Mouse (Mus musculus) lung, postnatal 10 days (tissue): Measurements from ENCODE around the gene Creb1.

Source experiments
- DNase-seq: peaks from one replicate; pipeline ENCODE4 v3.0.0; 2021

The Creb1 gene

DNA sequence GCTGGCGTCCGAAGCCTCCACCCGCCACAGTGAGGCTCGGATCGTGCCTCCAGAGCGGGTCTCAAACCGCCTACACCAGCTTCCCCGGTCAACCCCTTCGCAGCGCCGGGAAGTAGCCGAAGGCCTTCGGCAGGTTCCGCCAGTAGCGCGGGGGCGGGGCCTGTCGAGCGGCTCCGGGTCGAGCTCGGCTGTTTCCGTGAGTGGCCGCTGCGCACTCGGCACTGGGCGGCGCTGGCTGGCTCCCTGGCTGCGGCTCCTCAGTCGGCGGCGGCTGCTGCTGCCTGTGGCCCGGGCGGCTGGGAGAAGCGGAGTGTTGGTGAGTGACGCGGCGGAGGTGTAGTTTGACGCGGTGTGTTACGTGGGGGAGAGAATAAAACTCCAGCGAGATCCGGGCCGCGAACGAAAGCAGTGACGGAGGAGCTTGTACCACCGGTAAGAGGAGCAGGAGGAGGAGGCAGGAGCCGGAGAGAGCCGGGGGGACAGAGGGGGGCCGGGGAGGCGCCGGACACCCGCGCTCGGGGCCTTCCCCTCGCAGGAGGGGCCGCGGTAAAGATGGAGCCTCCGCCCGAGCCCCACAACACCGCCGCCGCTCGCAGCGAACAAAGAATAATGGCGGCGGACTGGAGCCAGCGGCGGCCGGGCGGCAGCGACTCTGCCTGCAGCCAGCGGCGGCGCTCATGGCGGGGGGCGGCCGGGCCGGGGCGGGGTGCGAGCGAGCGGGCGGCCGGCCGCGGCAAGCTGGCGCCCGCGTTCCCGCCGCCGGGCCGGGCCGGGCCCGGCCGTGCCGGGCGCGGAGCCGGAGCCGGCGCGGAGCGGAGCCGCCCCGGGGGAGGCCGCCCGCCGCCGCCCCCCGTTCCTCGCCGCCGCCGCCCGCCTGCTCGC lies at the start of gene Creb1:
Gene Creb1, plus strand, starts transcription at position 57 of the 882 bp plus-strand sequence.
- peak; percentile 98 for DNase-seq

DNA sequence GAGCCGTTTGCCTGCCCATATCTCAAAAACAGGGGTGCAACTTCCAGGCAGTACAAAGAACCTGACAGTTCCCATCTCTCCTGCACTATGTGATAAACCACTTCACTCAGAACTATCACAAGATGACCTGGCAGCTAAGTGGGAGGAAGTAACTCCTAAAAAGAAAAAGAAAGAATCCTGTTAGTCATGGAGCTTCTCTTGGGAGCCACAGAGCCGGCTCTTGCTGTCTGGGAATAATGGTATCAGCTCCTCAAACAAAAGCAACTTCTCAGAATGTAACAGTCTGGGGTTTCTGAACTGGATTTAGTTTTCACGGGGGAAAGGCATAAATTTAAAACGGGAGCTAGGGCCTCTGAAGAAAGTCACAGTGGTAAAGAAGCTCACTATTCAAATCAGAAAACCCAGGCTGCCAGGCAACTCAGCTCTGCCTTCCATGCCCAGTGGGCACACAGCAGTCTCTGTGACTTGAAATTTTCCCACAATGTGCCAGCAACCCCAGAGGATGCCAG lies 43.9 kb upstream of the Creb1 start:
- no peak for DNase-seq

DNA sequence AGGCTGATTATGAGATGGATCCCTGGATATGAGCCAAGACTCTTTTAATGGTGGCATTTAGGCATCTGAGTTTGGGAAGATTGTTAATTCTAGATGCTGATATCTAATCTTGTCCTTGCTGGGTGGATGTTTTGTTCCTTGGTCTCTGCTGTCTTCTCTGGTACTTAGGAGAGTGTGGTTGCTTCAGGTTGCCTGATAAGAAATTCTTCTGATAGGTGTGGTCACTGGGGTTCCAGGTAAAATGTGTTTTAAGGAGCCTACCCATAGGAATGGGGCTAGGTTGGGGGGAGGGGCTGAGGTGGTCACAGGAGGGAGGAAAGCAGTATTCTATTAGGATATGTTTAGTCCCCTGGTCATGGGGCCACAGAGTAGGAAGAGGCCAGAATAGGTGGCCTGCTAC lies 35.6 kb upstream of the Creb1 start:
- no peak for DNase-seq

DNA sequence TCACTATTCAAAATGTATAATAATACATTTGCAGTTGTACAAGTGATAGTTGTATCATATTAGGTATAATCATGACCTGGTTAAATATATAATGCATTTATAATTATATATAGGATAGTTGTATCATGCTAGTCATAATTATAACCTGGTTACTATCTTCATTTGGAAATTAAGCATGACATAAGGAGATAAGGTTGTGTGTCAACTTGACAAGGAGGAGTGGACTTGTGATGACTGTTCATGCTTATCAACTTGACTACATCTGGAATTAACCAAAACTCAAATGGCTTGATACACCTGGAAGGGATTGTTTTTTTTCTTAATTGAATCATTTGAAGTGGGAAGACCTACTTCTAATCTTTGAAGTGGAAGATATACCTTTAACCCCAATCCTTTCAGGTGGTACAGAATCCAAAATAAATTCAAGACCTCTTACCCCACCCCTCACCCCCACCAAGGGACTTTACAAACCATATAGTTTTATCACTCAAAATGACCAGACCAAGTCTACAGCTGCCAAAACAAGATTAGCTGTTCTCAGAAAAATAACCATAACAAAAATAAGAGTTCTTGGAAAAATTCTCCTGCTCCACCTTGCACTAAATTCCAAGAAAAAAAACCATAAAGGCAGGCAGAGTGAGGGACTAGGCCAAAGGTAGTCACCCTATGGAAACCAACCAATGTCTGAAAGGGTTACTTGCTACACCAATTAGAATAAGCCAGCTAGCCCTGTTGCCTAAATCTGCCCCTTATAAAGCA lies 30.9 kb upstream of the Creb1 start:
- DNase-seq: no peak

- DNase-seq: no peak
Observed at GRCm38 (mm10) chr1:64508479-64509096, 23.9 kb upstream of the Creb1 start.

DNA sequence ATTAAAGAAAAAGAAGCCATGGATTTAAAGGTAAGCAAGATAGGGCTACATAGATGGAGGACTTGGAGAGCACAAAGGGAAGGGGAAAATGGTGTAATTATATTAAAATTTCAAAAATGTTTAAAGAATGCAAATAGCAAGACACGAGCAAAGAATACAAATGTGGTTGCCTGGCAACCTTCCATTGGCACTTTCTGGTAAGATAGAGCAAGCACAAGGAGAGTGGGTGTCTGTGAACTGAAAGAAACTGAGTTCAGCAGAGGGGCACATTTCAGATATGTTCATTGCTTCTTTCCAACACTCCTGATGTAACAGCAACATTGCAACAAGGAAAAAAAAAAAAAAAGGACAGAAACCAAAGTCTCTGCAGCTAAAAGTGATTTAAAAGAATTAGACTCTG lies 22.8 kb upstream of the Creb1 start:
- DNase-seq: no peak

DNA sequence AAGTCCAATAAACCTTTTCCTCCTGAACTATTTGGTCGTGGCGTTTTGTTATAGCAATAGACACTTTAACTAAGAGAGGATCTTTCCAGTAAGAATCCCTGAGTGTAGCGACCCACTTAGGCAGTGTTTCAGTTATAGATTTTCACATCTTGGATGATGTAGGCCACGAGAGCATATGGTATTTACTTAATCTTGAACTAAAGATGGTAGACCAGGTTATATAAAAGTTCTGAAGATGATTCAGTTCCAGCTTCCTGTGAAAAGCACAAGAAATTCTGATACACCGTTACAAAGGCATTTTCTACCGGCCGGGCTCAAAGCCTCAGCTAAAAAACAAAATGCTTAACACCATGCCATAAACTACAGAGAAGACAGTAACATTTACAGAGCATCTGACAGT lies 18.3 kb upstream of the Creb1 start:
- DNase-seq: no peak

GRCm38 (mm10) chr1:64516593-64516992 lies 15.9 kb upstream of the Creb1 start:
- DNase-seq: no peak

DNA sequence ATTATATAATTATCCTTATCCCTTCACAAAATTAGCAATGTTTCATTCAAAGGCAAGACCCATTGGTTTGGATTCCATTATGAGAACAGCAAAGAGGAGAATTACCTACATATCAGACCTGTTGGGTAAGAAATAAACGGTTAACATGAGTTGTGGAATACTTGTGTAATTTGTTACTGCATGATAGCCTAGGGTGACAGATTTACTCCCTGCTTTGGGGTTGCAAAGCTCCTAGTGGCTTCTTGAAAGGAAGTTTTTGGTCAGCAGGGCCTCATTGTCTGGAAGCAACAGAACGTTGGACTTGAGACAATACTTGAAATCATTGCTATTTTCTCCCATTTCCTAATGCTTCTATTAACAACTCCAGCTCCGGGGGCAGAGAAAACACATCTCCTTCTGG lies 14.0 kb upstream of the Creb1 start:
- DNase-seq: no peak

- DNase-seq: no peak
Observed at GRCm38 (mm10) chr1:64519345-64519744, 13.1 kb upstream of the Creb1 start.

DNA sequence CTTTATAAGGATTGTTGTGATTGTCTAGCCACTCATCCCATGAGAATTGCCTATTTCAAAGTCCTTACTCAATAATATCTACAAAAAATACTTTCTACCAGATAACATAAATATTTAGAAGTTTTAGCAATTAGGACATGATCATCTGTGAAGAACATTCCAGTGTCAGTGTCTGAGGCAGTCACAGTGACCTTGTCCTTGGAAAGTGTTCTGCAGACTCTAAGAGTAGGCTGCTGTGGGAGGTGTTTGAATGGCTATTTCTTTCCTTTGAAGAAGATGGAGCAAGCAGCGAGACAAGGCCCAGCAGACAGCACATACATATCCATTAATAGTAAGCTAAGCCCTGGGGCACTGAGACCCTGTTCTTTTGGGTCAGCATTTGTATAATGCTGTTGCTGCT lies 12.5 kb upstream of the Creb1 start:
- peak; percentile 40 for DNase-seq

GRCm38 (mm10) chr1:64521734-64522133 lies 10.7 kb upstream of the Creb1 start:
- DNase-seq: no peak

GRCm38 (mm10) chr1:64522637-64523036 lies 9.8 kb upstream of the Creb1 start:
- no peak for DNase-seq

DNA sequence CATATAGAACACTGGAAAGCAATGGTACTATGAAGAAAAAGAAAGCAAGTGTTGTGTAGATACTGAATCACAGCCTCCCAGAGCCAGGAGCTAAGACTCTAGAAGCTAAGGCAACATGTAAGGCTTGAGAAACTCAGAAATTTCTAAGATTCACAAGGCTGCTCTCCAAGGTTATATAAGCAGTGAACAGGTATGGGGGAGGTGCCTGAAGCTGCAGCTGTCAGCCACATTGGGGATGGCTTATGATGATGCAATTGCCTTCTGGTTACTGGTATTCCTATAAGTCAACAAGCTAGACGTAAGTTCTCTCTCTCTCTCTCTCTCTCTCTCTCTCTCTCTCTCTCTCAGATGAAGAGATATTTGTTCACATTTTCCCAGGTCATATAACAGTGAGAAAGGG lies 9.3 kb upstream of the Creb1 start:
- no peak for DNase-seq

DNA sequence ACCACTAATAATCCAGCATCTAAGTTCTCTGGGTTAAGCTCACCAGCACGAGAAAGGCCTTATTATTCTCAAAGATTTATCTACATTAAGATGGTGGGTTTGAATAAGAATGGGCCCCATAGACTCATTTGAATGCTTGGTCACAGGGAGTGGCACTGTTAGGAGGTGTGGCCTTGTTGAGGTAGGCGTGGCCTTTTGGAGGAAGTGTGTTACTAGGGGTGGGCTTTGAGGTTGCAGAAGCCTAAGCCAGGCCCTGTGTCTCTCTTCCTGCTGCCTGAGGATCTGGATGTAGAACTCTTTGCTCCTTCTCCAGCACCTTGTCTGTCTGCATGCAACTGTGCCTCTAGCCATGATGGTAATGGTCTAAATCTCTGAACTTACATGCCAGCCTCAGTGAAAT lies 7.8 kb upstream of the Creb1 start:
- DNase-seq: no peak

DNA sequence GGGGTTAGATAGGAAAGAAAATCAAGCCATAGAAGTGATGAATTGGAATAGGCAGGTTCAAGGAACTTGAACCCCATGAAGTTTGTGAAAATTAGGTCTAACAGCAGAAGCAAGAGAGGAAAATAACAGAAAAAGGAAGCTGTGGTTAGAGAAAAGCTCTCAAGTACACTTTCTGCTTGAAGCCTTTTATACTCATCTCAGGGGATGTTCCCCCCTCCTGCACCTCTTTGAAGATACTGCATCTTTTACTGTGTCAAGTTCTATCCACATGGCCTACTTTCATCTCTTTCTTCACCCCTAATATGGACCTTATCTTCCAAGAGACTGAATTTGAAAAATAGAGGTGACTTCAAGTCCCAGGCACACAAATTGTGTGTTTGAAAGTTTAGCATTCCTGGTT lies 4.8 kb upstream of the Creb1 start:
- no peak for DNase-seq

- no peak for DNase-seq
Observed at GRCm38 (mm10) chr1:64529781-64530315, 2.6 kb upstream of the Creb1 start.

DNA sequence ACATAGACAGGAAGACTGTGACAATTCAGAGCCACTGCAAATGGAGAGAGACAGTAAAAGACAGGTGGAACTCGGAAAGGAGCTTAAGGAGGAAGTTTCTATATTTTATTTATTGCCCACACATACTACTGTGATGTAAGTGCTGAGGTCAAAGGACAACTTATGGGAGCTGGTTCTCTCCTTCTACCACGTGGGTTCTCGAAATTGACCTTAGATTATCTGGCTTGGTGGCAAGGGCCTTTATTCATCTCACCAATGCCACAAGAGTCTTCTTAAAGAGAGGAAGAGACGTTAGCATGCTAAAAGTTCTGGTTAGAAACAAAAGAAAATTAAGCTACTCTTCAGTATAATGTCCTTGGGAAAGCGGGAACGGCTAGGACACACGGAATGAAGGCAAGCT lies 897 bp upstream of the Creb1 start:
- no peak for DNase-seq

GRCm38 (mm10) chr1:64532067-64532523 lies 350 bp upstream of the Creb1 start:
- no peak for DNase-seq

DNA sequence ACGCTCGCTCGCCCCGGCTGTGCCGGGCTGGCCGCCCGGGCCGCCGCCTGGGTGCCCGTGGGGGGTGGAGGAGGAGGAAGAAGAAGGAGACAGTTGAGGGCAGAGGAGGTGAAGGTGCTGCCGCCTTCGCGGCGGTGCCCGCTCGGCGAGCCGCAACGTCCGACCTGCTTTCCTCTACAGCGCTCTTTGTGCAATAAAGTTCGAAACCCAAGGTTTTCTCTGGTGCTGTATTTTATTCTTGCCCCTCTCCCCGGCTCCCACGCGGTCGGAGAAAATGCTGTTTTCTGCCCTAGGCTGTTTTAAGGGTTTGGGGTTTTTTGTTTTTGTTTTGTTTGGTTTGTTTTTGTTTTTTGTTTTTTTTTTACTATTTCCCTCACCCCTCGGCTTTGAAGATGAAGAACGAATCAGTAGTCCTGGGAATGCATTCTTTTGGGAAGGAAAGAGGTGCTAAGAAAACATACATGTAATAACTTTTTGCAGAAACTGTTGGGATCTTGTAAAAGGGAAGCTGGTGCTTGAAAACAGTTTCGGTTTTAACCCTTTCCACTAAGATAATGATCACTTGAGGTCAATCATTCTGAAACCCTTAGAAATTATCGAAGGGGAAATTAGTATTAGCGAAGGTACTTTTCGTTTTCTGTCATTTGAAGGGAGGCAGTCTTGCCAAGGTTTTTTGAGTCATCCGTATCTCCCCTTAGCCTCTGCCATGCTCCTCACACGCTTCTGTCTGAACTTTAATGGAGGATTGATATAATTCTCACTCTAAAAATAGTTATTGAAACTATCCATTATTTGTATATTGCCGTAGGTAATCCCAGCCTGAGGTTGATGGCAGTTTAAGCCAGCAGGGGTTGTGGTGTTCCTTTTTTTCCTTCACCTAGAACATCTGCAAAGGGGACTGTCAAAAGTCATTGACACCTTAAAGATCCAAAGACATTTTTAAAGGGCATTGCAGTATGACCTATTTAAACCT lies 1.3 kb downstream of the Creb1 start:
- peak; percentile 58 for DNase-seq

GRCm38 (mm10) chr1:64538837-64539367 lies 6.5 kb downstream of the Creb1 start:
- no peak for DNase-seq

DNA sequence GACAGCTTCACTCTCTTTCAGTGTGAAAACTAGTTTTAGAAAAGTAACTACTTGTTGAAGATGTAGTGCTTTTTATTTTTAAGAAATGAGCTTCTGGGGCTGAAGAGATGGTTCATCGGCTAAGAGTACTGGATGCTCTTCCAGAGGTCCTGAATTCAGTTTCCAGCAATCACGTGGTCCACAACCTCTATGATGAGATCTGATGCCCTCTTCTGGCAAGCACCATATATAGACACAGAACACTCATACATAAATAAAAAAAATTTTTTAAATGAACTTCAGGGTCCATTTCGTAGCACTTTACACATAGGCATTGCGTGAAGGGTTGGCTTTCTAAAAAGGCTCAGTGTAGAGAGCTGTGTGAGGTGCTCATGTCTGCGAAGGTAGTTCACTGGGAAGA lies 11.3 kb downstream of the Creb1 start:
- DNase-seq: no peak
